Mouse (Mus musculus) kidney, postnatal 0 days (tissue): ENCODE results near the gene Clmp. TPM values are rescaled to one million over a fixed set of nuclear protein-coding genes. Genes with fewer than 3 reads are reported as not detected.
A peak's percentile ranks its signal among the peaks of the same experiment; 100 is the strongest.

Source experiments
- ATAC-seq: fragments of 200-750 bp; cut with Nextera tagmentation; replicated peaks from 2 replicates; pipeline ENCODE4 v1.8.0; 2017; ENCODE audit warnings: low read depth, moderate number of reproducible peaks, moderate TSS enrichment, moderate library complexity; ENCODE audit not compliant: low FRiP score
- DNase-seq: peaks from one replicate; pipeline ENCODE4 v3.0.0-alpha.2; 2016; ENCODE audit warnings: low spot score
- H3K27ac ChIP-seq: fragments of 300-500 bp; sonication (generic); 2 replicates; pipeline ENCODE4 v1.5.1; 2014; ENCODE audit warnings: mild to moderate bottlenecking
- H3K27me3 ChIP-seq: fragments of 300-500 bp; sonication (generic); 2 replicates; pipeline ENCODE4 v1.6.1; 2014; ENCODE audit warnings: low read length, mixed read lengths; ENCODE audit not compliant: insufficient read depth
- H3K36me3 ChIP-seq: fragments of 300-500 bp; sonication (generic); 2 replicates; pipeline ENCODE4 v1.6.1; 2014; ENCODE audit warnings: low read length, mixed read lengths; ENCODE audit not compliant: insufficient read depth
- H3K4me1 ChIP-seq: fragments of 300-500 bp; sonication (generic); replicated peaks from 2 replicates; pipeline ENCODE4 v1.6.1; 2014; ENCODE audit warnings: antibody characterized with exemption, low read length, mixed read lengths; ENCODE audit not compliant: insufficient read depth
- H3K4me2 ChIP-seq: fragments of 300-500 bp; sonication (generic); 2 replicates; pipeline ENCODE4 v1.6.1; 2014; ENCODE audit warnings: mild to moderate bottlenecking, low read length, moderate library complexity, mixed read lengths
- H3K4me3 ChIP-seq: fragments of 300-500 bp; sonication (generic); replicated peaks from 2 replicates; pipeline ENCODE4 v1.5.1; 2014; ENCODE audit warnings: low read depth, low read length
- H3K9ac ChIP-seq: fragments of 300-500 bp; sonication (generic); 2 replicates; pipeline ENCODE4 v1.6.1; 2014; ENCODE audit warnings: low read depth, low read length
- H3K9me3 ChIP-seq: fragments of 300-500 bp; sonication (generic); replicated peaks from 2 replicates; pipeline ENCODE4 v1.6.1; 2016; ENCODE audit warnings: low read length, inconsistent platforms, mixed read lengths
- CTCF ChIP-seq: IDR thresholded peaks from 2 replicates; pipeline ENCODE4 v1.5.1; 2016; ENCODE audit warnings: antibody characterized with exemption, low read depth, mild to moderate bottlenecking, moderate library complexity
- WGBS: fragments of 180-500 bp; shearing (Covaris S2); extraction: QIAGEN DNeasy Blood & Tissue Kit; methylation state at CpG from one replicate; pipeline ENCODE4 v1.1.7; 2014; 5-methylcytosine and 5-hydroxymethylcytosine counted together
- polyA plus RNA-seq: library from polyadenylated mRNA; unstranded; fragments of >200 nt; fragmentation: Nextera tagmentation; extraction: Ambion mirVana; gene quantifications from 2 replicates; pipeline ENCODE4 v1.2.1, GENCODE M21; 2015

The Clmp gene
- polyA plus RNA-seq, 1 experiment from 2014 or later: 23.6 TPM

DNA sequence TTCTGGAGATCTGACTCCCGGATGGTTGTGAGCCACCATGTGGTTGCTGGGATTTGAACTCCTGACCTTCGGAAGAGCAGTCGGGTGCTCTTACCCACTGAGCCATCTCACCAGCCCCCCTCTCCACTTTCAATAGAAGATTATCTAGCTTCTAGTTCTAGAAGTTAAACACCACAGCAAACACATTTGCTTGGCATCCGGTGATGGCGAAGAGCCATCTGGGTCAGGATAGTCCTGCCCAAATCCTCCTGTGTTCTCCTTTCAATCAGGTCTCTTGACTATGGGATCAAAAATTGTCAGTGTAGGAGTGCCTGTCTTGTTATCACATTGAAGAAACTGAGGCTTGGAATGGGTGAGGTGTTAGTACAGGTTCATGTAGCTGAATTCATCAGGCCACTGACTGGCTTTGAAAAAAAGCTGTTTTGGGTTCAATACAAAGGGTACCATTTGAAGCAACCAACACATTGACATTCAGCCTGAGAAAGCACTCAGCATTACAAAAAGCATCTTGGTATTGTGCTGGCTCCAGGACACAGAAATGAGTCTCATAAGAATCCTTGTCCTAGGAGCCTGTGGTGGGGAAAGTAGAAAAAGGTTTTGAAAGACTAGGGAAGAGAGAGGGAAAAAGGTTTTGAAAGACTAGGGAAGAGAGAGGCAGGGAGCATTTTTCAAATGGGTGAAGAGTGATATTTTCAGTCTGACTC, 131.7 kb downstream of the Clmp start:
- H3K4me1 ChIP-seq: no peaks in the 10 kb centered on the region
- ATAC-seq (no peak), DNase-seq (no peak)
- no peak for TF ChIP-seq CTCF
- no peaks in the 10 kb centered on the region for H3K36me3 ChIP-seq
- H3K4me2 ChIP-seq: no peak overlapping the region
- H3K27me3 ChIP-seq: no peaks in the 10 kb centered on the region
- no peak overlapping the region for H3K27ac ChIP-seq
- H3K4me3 ChIP-seq: no peak overlapping the region
- H3K9me3 ChIP-seq: no peaks in the 10 kb centered on the region
- H3K9ac ChIP-seq: no peak overlapping the region
- WGBS: 81% methylated on average over 5 of the region's 5 CpGs

DNA sequence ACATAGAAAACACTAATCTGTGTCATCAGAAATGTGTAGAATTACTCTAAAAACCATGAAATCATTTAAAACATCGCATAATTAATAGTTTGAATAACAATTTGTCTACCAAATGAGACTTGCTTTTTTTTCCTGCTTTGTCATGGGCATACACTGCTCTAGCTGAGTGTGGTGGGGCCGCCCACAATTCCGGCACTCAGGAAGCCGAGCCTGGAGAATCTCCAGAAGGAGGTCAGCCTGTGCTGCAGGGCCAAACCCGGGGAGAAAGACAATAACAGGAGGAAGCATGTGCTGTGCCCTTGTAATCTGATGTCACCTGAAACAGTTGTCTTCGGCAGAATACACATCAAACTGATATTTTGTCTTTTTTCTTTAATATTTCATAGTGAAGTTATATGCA, 139.8 kb downstream of the Clmp start:
- no peak overlapping the region for H3K27ac ChIP-seq
- no peak for TF ChIP-seq CTCF
- H3K9ac ChIP-seq: no peak overlapping the region
- H3K4me3 ChIP-seq: no peak overlapping the region
- H3K4me2 ChIP-seq: no peak overlapping the region
- WGBS: 38% methylated on average over 6 of the region's 6 CpGs
- no peaks in the 10 kb centered on the region for H3K27me3 ChIP-seq
- DNase-seq (no peak), ATAC-seq (no peak)
- no peaks in the 10 kb centered on the region for H3K4me1 ChIP-seq
- no peaks in the 10 kb centered on the region for H3K36me3 ChIP-seq
- H3K9me3 ChIP-seq: no peaks in the 10 kb centered on the region

DNA sequence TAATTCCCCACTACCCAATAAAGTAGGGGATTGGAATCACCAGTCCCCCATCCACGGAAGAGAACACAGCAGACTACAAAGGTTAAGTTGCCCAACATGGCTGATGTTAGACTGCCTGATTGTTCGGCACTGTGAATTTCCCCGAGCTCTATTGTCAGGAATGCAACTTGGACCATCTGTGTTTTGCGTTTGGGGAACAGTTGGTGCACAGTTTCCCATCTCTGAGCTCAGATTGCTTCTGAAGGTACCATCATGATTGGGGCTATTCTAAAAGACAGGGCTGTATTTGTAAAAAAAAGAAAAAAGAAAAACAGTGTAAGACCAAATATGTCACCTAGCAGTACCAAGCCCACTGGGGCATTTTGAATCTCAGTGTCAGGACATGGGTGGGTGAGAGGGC, 141.6 kb downstream of the Clmp start:
- DNase-seq: no peak
- Histone ChIP-seq H3K27ac (no peak overlapping the region), H3K27me3 (no peaks in the 10 kb centered on the region), H3K4me2 (no peak overlapping the region), H3K9me3 (no peaks in the 10 kb centered on the region), H3K36me3 (no peaks in the 10 kb centered on the region), H3K4me1 (no peaks in the 10 kb centered on the region), H3K9ac (no peak overlapping the region), H3K4me3 (no peak overlapping the region)
- ATAC-seq: no peak
- WGBS: 86% methylated on average over 4 of the region's 4 CpGs
- no peak for TF ChIP-seq CTCF

DNA sequence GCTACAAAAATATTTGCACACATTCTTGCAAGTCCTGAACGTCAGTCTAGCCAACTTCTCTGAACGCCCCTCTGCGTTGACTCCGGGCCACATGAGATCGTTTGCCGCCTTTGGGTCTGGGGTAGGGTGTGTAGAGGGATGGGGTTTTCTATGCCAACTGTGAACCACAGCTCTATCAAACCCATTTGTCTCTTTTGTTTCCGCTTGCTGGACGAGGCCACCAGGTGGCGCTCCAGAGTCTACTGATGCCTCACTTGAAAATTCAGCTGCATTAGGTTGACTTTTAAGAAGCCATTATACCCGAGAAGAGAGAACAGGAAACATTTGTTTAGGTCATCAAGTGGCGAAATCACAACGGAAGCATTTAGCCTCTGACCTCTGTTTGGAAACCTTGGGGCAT, 148.8 kb downstream of the Clmp start:
- TF ChIP-seq CTCF: peak; percentile 93
- no peaks in the 10 kb centered on the region for H3K4me1 ChIP-seq
- H3K27ac ChIP-seq: no peak overlapping the region
- no peaks in the 10 kb centered on the region for H3K36me3 ChIP-seq
- ATAC-seq (no peak), DNase-seq (peak; percentile 87)
- no peak overlapping the region for H3K4me2 ChIP-seq
- WGBS: 4% methylated on average over 12 of the region's 12 CpGs
- H3K9ac ChIP-seq: no peak overlapping the region
- no peaks in the 10 kb centered on the region for H3K27me3 ChIP-seq
- H3K4me3 ChIP-seq: no peak overlapping the region
- no peaks in the 10 kb centered on the region for H3K9me3 ChIP-seq

Other genes starting within 250 kb of the Clmp start
- gene Gramd1b, start 154.6 kb upstream of the Clmp start, polyA plus RNA-seq: 8.9 and 9.0 TPM in 2 replicates
- gene Gm21915, start 15.3 kb upstream of the Clmp start, polyA plus RNA-seq: not detected in 2 replicates
- 1,937 and 2,022 TPM in 2 replicates for gene Hspa8, start 115.0 kb downstream of the Clmp start, polyA plus RNA-seq
- gene Bsx, start 188.2 kb downstream of the Clmp start, polyA plus RNA-seq: not detected in 2 replicates